Mouse (Mus musculus) megakaryocyte progenitor cell, adult 5-6 weeks (primary cell): ENCODE results near the gene Anapc5. TPM values are rescaled to one million over a fixed set of nuclear protein-coding genes. Genes with fewer than 3 reads are reported as not detected.

Experiments
- ATAC-seq: replicated peaks from 2 replicates; pipeline ENCODE4 v1.8.0; 2016; ENCODE audit warnings: mild to moderate bottlenecking, moderate TSS enrichment, inconsistent platforms; ENCODE audit not compliant: poor library complexity
- total RNA-seq, 2 experiments: library from RNA; stranded (forward) in 1 of 2; stranded (reverse) in 1 of 2; fragments of 157-497, 149-512 nt in 1 of 2; fragments of 200-1000 nt in 1 of 2; gene quantifications; 2 replicates each; pipeline versions ENCODE4 v1.2.3 to v1.2.4; 2015 to 2017

The Anapc5 gene
- total RNA-seq, 2 experiments from 2014 or later = 210 to 298 TPM

DNA sequence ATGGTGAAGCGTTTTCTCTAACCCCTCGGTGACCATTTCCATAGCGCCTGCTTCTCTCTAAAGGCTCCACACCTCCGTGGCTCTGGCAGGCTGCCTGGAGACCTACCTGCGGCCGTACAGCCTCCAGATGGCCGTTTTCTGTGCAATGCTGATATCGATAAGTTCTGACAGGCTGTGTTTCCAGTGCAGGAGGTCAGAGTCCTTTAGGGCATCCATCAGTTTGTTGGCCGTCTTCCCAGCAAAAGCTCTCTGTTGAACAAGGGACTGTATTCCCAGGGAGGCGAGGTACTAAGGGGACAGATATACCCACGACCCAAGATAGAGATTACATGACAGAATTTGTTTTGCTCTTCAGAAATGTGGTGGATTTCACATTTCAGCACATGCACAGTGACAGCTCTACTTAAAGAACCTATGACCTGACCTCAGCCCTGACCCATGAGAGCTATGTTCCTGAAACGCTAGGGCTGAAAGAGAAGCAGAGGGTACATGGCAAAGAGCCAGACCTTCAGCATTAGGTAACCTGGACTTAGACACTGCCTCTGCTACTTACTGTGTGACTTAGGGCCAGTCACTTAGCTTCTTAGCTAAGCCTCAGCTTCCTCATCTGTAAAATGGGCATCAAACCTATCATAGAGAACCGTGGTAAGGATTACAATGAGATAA, 20.7 kb downstream of the Anapc5 start:
- ATAC-seq = no peak

DNA sequence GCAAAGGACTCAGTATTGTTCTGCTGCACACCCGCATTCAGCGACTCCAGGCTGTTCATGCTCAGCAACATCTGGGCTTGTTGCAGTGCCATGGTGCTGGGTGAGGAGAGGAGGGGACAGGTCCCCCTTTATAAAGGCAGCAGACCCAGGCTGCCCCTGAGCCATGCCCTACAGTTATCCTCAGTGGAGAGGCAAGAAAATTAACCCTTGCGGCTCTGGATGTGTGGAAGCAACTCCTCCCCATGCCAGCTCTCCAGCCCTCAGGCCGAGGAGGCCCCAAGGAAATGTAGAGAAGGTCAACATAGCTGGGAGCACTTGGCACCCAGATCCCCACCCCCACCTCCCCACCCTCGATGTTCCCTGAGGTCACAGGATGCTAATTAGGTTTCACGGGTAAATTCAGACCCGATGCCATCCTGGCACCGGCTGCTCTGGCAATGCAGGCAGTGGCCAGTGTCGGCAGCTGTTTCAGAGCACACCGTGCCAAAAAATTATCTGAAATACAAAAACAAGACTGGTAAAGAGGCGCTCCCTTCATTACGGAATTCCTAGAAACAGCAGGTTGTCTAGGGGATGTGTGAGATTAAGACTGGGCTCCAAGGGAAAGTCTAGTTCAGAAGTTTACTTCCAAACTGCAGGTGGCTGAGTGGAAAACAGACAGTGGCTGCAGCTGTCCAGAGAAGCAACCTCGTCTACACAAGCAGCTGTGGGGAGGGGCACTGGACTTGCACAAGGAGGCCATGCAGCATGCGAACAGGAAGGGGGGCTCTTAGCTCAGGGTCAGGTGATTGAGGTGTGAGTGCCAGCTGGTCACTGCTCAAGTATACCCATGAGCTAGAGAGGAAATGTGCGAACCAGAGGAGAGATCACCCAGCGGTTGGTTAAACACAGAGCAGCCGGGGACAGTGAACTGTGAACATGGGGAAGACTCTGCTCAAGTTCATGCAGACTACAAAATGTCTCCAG, 21.5 kb downstream of the Anapc5 start:
- no peak for ATAC-seq

DNA sequence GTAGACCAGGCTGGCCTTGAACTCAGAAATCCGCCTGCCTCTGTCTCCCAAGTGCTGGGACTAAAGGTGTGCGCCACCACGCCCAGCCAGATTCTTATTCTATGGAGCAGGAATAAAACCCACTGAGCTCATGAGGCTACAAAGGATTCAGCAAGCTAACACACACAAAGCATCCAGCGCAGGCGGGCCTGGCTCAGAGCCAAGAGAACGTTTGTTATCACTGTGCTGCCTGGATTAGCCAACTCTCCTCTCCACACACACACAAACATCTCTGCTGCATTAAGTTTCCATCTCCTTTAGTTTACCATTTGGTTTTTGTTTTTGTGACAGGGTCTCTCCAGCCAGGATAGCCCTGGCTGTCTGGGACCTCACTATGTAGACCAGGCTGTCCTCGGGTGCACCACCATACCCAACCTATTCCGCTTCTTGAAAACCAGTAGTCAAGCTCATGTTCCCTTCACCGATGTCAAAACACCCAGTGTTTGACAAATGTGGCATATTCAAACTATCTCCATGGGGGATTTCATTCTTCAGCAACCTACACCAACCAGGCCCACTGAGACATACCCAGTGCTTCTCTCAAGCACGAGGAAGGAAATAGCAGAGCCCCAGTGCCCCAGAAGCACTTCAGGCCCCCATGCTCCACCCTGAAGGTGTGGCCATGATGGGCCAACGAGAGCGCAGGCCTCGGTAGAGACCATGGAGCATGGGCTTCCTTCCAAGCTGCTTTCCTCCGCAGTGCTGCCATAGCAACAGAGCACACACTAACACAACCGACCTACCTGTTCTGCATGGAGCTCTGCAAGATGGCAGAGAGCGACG, 22.4 kb downstream of the Anapc5 start:
- peak; percentile 95 for ATAC-seq

DNA sequence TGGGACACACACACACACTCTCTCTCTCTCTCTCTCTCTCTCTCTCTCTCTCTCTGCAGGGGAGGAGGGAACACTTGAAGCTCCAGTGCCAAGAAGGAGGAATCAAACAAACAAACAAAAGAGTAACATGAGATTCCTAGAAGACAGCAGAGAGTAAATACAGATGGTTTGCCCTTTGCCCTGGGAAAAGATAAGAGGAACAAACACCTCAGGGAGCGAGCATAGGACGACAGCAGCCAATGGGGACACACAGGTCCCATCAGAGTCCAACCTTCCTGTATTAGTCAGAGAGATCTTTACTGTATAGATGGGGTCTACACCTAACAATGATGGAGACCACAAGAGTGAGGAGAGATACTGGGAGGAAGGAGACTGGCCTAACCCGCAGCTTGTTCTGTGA, 23.3 kb downstream of the Anapc5 start:
- ATAC-seq = no peak

DNA sequence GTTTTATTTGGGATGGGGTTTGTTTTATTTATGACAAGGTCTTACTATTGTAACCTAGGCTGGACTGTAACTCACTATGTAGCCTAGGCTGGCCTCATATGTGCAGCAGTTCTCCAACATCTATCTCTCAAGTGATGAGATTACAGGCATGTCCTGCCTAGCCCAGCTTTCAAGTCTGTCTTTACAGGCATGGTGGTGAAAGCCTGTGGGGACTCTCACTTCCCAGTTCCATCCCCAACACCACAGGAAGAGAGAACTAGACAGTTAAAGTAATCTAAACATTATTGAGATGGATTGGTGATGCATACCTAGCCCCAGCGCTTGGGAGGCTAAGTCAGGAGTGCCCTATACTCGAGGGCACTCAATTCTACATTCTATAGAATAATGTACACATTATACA, 32.4 kb downstream of the Anapc5 start:
- 0 out of 2 replicates have a peak, but pooled peaks have one; percentile 17 for ATAC-seq

DNA sequence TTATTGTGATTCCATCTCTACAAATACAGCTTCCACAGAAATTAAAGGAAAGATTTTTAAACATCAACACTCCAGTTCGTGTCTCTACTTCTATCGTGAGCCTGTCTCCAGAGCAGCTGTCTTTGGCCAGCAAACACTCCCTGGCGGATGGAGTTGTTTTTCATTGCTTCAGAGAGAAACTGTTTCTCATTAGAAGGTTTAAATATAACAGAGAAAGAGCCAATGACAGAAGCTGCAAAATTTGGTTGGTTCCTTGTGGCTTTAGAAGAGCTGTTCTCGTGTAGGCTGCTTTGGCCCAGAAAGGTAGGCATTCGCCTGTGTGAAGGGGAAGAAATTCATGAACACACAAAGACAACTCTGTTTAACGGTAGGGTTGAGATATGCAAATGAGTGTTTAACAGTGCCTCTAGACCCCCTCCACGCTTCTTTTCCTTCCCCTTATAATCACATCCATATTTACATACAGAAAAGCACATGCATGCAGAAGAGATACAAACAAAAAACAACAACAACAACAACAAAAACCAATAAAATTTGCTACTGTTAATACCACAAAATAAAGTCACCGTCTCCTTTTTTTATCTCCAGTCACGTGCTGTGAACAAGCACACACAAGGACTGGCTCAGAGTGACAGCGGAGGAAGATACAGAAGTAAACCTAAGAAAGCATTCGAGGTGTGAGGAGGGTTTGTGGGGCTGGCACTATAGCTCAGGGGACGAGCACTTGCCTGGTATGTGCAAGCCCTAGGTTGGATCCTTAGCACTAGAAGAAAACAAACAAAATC, 34.9 kb downstream of the Anapc5 start:
- ATAC-seq = no peak

DNA sequence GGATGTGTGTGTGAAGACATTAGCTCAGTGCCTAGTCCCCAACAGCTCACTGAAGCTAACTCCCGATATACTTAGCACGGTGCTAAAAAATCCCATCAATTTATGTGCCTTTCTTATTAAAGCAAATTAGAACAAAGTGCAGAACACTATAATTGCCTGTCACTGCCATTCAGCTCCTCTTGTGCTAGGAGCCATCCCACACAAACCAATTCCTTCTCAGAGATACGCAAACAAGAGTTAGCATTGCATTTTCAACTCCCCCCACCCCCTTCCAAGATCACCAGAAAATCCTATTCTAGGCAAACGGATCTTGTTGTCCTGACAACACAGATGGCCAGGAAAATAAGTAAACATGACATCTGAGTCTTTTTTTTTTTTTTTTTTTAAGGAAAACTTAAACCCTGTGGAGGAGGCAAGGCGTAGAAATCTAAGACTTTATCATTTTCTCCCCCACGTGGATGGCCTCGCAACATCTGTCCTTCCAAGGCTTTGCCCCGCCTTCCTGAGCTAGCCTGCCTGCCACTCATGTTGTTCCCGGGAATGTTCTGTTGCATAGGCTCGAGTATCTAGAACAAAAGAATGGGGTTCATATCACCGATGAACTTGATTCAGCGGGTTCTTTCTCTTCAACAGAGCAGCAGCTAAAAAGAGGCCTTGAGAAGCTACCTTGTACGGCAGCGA, 37.3 kb downstream of the Anapc5 start:
- ATAC-seq = no peak

DNA sequence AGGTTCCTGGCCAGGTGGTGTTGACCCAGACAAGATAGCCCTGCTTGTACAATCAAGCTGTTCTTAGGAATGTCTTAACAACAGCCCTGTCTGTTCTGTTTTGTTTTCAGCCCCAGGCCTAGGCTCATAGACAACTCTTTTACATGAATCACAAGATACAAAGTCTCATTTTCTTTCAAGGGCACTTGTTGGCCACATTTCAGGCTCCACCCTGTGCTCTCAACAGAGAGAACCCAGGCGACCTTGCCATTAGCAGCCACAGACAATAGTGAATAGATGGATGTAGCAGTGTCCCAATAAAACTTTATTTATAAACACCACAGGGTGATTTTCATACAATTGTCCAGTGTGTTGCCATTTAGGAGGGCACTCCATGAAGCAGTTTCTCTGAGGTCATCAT, 39.1 kb downstream of the Anapc5 start:
- ATAC-seq = no peak

DNA sequence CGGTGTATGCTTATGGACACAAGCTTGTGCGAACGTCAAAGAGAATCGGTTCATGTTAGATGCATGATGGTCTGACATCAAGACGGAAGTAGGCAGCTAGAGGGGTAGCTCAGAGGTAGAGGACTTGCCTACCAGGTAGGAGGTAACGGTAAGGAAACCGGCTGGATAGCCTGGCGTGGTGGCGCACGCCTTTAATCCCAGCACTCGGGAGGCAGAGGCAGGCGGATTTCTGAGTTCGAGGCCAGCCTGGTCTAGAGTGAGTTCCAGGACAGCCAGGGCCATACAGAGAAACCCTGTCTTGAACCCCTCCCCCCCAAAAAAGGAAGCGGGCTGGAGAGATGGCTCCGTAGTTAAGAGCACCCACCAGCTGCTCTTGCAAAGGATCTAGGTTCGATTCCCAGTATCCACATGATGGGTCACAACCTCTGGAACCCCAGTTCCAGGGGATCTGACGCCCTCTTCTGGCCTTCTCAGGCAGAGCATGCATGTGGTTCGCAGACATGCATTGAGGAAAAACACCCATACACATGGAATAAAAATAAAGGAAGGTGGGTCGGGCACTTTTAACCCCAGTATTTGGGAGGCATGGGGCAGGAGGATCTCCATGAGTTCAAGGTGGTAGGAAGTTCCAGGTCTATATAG, 40.2 kb downstream of the Anapc5 start:
- ATAC-seq = no peak

DNA sequence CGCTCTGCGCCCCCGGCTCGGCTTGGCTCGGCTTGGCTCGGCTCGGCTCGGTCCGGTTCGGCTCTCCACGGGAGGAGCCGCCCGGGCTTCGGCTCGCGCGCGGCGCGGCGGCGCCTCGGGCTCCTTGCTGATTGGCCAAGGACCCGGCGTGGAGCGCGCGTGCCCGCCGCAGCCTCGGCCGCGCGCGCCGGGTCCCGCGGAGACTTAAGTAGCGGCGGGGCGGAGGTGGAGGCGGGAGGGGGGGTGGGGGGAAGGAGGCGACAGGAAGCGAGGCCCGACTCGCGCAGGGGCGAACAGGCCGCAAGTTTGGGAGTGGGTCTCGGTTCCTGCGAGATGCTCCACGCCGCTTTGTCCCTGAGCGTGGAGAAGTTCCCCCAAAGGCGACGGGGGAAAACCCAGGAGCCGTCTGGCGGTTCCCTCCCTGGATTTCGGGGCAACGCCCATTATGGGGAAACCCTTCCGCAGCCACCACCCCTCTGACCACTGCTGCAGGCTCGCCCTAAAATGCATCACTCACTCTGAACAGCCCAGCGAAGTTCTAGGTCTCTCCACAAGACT, 41.8 kb downstream of the Anapc5 start, which contains the start of gene Camkk2:
Gene Camkk2, minus strand, starts transcription at position 133 of the 558 bp plus-strand sequence.
- ATAC-seq = peak; percentile 64

DNA sequence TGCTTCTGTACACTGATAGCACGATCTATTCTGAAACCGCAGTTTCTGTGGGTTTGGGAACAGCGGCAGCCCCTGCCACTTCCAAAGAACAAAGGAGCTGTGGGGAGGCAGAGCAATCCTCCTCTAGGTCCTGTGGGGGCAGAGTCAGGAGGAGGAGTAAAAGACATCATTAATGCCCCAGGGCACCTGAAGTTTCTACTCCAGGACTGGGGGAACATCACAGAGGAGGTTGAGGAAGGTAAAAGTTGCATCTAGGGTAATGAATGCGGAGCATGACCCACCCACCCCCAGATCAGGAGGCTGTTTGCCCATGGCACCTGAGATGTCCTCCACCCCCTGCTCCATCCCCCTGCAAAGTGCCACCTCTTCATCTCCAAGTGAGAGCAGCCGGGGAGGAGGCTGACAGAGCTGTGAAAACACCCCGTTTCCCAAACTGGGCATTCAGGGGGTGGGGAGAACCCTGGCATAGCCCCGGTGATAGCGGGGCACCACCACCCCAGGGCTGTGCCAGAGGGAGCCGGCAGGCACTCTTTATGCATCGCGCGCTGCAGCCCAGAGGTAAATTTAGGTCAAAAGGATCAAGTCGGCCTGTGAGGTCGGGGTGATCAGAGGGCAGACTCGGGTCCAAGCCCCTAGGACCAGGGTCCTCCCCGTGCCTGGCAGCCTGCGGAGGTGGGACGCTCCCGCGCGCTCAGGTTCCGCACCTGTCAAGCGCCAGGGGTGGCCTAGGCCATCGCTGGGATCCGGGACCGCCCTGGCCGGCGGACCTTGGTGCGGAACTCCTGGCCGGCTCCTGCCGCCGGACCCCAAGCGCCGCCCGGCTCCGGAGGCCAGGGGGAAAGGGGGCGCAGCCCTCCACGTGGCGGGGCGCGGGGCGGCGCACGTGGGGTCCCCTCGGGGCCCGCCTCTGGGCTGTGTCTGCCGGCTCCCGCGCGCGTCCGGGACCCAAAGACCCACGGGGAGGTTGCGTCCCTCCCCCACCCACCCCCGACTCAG, 42.6 kb downstream of the Anapc5 start:
- ATAC-seq = 0 out of 2 replicates have a peak, but pooled peaks have one; percentile 9

DNA sequence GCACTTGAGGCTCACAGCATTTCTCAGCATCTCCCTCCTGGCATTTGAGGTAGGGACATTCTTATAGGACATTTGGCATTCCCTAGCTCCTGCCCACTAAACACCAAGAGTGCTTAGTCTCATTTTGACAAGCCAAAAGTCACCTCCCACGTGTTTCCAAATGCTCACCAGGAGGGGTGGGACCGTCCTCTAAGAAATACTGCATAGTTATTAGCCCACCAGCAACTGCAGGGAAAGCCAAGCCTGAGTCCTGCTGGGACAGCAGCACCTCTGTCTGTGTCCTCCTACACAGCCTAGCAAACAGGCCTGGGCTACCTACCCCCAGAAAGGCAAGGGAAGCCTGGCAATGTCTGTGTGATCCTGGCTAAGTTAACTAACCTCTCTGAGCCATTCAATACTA, 43.8 kb downstream of the Anapc5 start:
- ATAC-seq = no peak

DNA sequence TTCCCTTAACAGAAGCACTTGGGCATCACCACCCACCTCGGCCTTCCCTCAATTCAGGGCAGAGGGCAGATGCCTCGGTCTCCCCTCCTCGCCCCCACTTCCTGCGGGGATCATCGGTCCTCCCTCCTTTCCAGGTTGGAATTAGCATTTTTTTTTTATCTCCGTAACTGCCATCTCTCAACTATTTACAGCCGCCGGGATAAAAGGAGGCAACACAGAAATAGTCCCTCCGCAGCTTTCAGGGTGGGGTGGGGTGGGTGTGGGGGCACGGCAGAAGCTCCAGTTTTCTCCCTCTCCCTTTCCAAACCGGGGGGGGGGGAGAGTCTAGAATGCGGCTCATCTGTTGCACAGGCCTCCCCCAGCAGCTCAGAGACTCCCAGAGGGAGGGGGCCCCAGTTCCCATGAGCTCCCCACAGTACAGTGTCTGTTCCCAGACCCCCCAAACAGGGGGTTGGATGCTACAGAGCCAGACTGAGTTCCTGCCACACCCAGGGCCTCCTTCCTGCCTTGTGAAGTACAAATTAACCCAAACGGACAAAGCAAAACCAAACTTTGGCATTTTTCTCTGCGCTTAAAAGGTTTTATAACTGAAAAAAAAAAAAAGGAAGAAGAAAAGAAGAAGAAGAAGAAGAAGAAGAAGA, 45.4 kb downstream of the Anapc5 start:
- no peak for ATAC-seq

DNA sequence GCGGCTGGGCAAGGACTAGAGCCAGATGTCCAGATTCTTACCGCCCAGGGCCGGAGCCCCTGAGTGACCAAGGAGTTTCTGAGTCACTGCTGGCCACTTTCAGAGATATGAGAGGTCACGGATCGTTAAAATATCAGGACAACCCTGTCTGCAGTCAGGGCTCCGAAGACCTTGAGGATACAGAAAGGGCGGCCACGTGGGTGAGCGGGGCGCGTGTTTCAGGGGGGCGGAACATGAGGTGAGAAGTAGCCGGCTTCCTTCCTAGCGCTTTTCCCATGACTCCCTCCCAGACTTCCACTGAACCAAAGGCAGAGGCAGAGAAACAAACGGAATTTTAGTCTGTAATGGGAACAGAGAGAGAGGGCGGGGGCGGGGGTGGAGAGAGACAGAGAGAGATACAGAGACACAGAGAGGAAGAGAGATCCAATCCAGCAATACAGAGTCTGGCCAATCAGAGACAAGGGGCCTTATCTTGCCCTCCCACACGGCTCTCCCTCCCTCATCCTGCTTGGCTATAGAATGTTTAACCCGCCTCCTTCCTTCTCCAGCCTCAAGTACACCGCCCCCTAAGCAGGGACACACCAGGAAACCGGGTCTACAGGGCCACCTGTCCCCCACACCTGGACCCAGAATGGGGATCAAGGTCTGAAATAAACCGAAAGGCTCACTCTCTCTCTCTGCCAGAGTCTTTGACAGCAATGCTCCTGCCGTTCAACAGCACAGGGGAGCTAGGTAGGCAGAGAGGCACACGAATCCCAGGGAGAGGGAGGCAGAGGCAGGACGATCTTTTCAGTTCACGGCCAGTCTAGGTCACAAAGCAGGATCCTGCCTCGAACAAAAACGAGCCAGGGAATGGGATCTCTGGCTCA, 46.2 kb downstream of the Anapc5 start:
- peak; percentile 66 for ATAC-seq

DNA sequence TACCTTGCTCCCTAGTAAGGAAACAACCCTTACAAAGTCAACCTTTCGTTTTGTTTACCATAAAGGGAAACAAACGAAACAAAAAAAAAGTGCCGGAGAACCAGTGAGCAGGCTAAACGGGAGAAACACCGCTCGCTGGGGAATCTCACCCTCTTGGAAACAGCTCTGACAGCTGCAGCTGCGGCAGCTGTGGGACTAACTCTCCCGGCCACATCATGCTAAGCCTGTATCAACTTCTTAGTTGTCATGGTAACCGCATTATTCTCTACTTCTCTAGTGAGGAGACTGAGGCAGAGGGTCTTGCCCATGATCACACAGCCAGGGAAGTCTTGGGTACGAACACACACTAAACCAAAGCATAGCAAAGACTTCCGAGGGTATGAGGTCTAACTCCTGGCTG, 47.4 kb downstream of the Anapc5 start:
- no peak for ATAC-seq

DNA sequence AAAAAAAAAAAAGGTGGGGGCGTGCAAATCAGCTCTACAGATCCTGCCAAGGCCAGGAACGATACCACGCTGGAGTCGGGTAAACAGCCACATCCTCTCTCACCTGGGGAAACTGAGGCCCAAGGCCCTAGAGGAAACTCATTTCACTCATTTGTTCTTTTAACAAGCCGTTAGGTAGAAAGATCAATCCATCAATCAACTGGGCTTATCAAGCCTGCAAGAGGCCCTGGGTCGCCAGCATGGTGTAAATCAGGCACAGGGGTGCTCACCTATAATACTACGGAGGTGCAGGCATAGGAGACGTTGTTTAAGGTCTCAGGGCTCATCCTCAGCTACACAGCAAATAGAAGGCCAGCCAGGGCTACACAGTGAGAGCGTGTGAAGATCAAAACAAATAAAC, 49.7 kb downstream of the Anapc5 start:
- ATAC-seq = no peak
